Mouse (Mus musculus): Measurements from ENCODE around the gene Add2.

DNA sequence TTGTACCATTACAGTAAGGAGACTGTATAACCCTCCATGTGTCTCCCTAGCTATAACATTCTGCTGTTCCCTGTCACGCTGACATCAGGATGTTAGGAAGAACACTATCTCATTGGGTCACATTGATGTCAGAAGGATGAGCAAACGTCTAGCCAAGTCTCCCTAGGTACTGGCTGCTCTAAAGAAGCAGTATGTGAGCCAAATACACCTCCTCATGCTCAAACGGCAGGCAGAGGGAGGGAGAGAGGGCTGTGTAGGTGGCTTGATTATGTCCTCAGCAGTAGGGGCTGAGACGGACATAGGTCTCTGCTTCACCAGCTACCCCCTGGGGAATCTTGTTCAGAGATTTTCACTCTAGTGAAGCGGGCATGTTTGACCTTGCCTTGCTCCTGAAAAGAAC, 38.7 kb downstream of the Add2 start:
- TF ChIP-seq POLR2A (IDR thresholded peaks at IDR 0.05; ENCODE audit: low read depth, low read length) (no peak), CTCF (IDR thresholded peaks at IDR 0.05; ENCODE audit: extremely low read depth, insufficient read depth, insufficient read length, insufficient replicate concordance) (no peak)
